Mouse (Mus musculus): ENCODE results near the gene Wdr89.

DNA sequence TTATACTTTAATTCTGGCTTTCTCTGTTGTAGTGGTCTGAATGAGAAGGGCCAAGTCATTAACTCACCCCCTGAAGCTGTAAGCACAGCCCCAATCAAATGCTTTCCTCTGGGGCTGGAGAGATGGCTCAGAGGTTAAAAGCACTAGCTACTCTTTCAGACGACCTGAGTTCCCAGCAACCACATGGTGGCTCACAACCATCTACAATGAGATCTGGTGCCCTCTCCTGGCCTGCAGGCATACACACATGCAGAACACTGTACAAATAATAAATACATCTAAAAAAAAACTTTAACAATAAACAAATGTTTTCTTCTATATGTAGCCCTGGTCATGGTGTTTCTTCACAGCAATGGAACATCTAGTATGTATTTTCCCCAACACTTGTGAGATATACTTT is 39.7 kb downstream of the Wdr89 start:
- TF ChIP-seq CTCF (IDR thresholded peaks at IDR 0.05; ENCODE audit: low read depth, low read length) = no peak
- no peak for TF ChIP-seq TAL1 (conservative IDR thresholded peaks at IDR 0.05; ENCODE audit: low read depth, low read length)
- no peak for TF ChIP-seq GATA1 (IDR thresholded peaks at IDR 0.05; ENCODE audit: borderline replicate concordance, low read length)
- TF ChIP-seq POLR2AphosphoS5 (IDR thresholded peaks at IDR 0.05; ENCODE audit: insufficient replicate concordance, low read depth, low read length) = no peak
